Mouse (Mus musculus) hindbrain, postnatal 0 days (tissue): Measurements from ENCODE around the gene Plaur. TPM values are rescaled to one million over a fixed set of nuclear protein-coding genes. Genes with fewer than 3 reads are reported as not detected.
A peak's percentile ranks its signal among the peaks of the same experiment; 100 is the strongest.

Experiments used
- ATAC-seq: fragments of 200-750 bp; cut with Nextera tagmentation; 2 replicates; pipeline ENCODE4 v1.8.0; 2017; ENCODE audit warnings: mild to moderate bottlenecking, moderate TSS enrichment, moderate library complexity
- DNase-seq: peaks from one replicate; pipeline ENCODE4 v3.0.0-alpha.2; 2015; ENCODE audit warnings: low spot score
- H3K27ac ChIP-seq: fragments of 300-500 bp; sonication (generic); 2 replicates; pipeline ENCODE4 v1.5.1; 2014; ENCODE audit warnings: mild to moderate bottlenecking
- H3K27me3 ChIP-seq: fragments of 300-500 bp; sonication (generic); 2 replicates; pipeline ENCODE4 v1.6.1; 2014; ENCODE audit warnings: low read length, mixed read lengths; ENCODE audit not compliant: insufficient read depth
- H3K36me3 ChIP-seq: fragments of 300-500 bp; sonication (generic); 2 replicates; pipeline ENCODE4 v1.6.1; 2014; ENCODE audit warnings: low read length, mixed read lengths; ENCODE audit not compliant: insufficient read depth
- H3K4me1 ChIP-seq: fragments of 300-500 bp; sonication (generic); 2 replicates; pipeline ENCODE4 v1.6.1; 2014; ENCODE audit warnings: antibody characterized with exemption, low read length, mixed read lengths; ENCODE audit not compliant: insufficient read depth
- H3K4me2 ChIP-seq: fragments of 300-500 bp; sonication (generic); 2 replicates; pipeline ENCODE4 v1.6.1; 2014; ENCODE audit warnings: low read depth, mild to moderate bottlenecking, low read length, moderate library complexity, mixed read lengths
- H3K4me3 ChIP-seq: fragments of 300-500 bp; sonication (generic); 2 replicates; pipeline ENCODE4 v1.5.1; 2014; ENCODE audit warnings: low read length
- H3K9ac ChIP-seq: fragments of 300-500 bp; sonication (generic); replicated peaks from 2 replicates; pipeline ENCODE4 v1.6.1; 2014; ENCODE audit warnings: mild to moderate bottlenecking, low read length, moderate library complexity, mixed read lengths
- H3K9me3 ChIP-seq: fragments of 300-500 bp; sonication (generic); 2 replicates; pipeline ENCODE4 v1.6.1; 2016; ENCODE audit warnings: low read length, mixed read lengths
- CTCF ChIP-seq: IDR thresholded peaks from 2 replicates; pipeline ENCODE4 v1.5.1; 2016; ENCODE audit warnings: antibody characterized with exemption, control low read depth, low read depth
- WGBS: fragments of 180-500 bp; shearing (Covaris S2); extraction: QIAGEN DNeasy Blood & Tissue Kit; methylation state at CpG from one replicate; pipeline ENCODE4 v1.1.7; 2014; 5-methylcytosine and 5-hydroxymethylcytosine counted together
- polyA plus RNA-seq: library from polyadenylated mRNA; unstranded; fragments of >200 nt; fragmentation: Nextera tagmentation; extraction: Ambion mirVana; gene quantifications from 2 replicates; pipeline ENCODE4 v1.2.1, GENCODE M21; 2015
- total RNA-seq: library from RNA; depleted of rRNA; stranded (reverse); fragments of >200 nt; gene quantifications from 2 replicates; pipeline ENCODE4 v1.2.3, GENCODE M21; 2014

Plaur gene
- total and polyA plus RNA-seq, 2 experiments from 2014 or later, result 1.3 to 4.8 TPM

DNA sequence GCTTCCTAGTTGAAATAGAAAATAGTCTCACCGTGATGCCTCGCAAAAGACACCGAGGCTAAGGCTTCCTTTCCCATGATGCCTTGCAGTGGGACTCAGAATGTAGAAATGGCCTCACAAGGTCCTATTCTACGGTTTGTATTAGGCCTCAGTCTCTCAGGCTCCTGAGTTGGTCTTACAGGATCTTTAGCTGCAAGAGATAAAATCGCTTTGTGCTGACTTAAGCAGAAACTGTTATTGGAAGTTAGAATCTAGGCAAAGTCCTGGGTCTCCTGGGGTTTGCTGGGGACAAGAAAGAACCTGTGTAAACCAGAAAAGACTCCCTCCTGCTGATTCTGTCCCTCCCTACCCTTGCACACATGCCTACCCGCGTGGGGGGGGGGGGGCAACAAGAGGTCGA lies 14.1 kb downstream of the Plaur start:
- no peak for ATAC-seq
- no peak overlapping the region for H3K27ac ChIP-seq
- peaks cover 13% of the 10 kb centered on the region; the same call in 1 of the 2 replicates for H3K4me1 ChIP-seq
- WGBS, result 70% methylated on average over 8 of the region's 8 CpGs
- H3K4me3 ChIP-seq, result no peak overlapping the region
- H3K36me3 ChIP-seq, result no peaks in the 10 kb centered on the region
- no peak overlapping the region for H3K4me2 ChIP-seq
- H3K27me3 ChIP-seq, result no peaks in the 10 kb centered on the region
- DNase-seq, result no peak
- H3K9me3 ChIP-seq, result no peaks in the 10 kb centered on the region
- TF ChIP-seq CTCF, result no peak
- H3K9ac ChIP-seq, result no peak overlapping the region

DNA sequence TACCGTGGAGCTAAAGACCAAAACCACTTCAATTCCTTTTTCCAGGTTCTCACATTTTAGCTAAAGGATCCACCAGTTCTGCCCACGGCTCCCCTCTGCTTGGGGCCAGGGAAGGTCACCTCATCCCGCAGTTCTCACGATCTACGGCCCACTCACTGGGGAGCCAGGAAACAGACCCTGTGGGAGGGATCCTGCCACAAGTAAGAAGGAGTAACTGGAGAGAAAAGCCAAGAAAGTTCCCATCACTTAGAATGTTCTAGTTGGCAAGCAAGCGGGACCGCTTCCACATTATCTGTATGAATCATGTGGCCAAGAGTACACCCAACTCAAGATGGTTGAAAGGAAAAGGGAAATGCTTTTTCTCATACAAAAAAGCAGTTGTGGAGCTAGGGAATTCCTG lies 14.6 kb downstream of the Plaur start:
- Histone ChIP-seq H3K4me2 (no peak overlapping the region), H3K4me1 (peaks cover 13% of the 10 kb centered on the region; the same call in 1 of the 2 replicates), H3K27me3 (no peaks in the 10 kb centered on the region), H3K4me3 (no peak overlapping the region), H3K36me3 (no peaks in the 10 kb centered on the region), H3K9ac (no peak overlapping the region), H3K27ac (no peak overlapping the region), H3K9me3 (no peaks in the 10 kb centered on the region)
- DNase-seq (no peak), ATAC-seq (no peak)
- WGBS, result 84% methylated on average over 7 of the region's 7 CpGs
- TF ChIP-seq CTCF, result no peak

DNA sequence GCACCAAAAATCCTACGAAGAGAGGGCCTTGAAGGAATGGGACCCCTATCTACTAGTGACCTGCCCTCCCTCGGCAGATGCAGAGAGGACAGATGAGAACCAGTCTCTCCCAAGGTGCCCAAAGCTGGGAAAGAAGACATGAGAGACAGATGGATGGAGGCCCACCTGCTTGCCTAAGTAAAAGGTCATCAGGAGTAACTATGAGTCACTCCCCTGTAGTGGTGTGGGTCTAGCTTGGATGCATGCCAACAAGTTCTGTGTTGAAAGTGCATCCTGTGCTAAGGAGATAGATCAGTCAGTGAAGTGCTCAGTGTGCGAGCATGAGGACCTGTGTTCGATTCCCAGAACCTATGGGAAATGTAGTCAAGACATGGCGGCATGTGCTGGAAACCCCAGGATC lies 16.6 kb downstream of the Plaur start:
- H3K4me1 ChIP-seq, result peaks cover 14% of the 10 kb centered on the region; the same call in 1 of the 2 replicates
- H3K27ac ChIP-seq, result no peak overlapping the region
- TF ChIP-seq CTCF, result no peak
- no peak overlapping the region for H3K4me2 ChIP-seq
- ATAC-seq (no peak), DNase-seq (no peak)
- no peak overlapping the region for H3K9ac ChIP-seq
- no peak overlapping the region for H3K4me3 ChIP-seq
- no peaks in the 10 kb centered on the region for H3K9me3 ChIP-seq
- no peaks in the 10 kb centered on the region for H3K27me3 ChIP-seq
- no peaks in the 10 kb centered on the region for H3K36me3 ChIP-seq
- 90% methylated on average over 5 of the region's 5 CpGs for WGBS

DNA sequence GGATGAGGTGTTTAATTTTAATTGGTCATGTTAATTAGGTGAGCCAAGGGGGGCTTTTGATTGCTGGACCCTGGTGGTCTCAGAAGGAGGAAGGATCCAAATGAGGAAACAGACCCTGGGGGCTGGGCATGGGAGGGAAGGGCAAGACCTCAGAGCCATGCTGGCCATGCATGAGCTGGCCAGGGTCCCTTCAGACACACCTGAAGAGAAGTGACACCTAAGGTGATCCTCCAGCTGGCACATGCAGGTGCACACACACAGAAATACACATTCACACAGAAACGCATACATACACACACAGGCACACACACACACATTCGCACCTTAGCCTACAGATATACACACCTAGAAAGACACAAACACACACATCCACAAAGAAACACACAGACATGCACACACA lies 17.4 kb downstream of the Plaur start:
- Histone ChIP-seq H3K4me1 (peaks cover 21% of the 10 kb centered on the region; the same call in 1 of the 2 replicates), H3K27ac (no peak overlapping the region), H3K4me2 (peak overlapping the region; percentile 86; the same call in 1 of the 2 replicates), H3K9ac (no peak overlapping the region), H3K27me3 (no peaks in the 10 kb centered on the region), H3K4me3 (no peak overlapping the region), H3K36me3 (no peaks in the 10 kb centered on the region), H3K9me3 (no peaks in the 10 kb centered on the region)
- DNase-seq (no peak), ATAC-seq (no peak)
- 86% methylated on average over 2 of the region's 2 CpGs for WGBS
- no peak for TF ChIP-seq CTCF

DNA sequence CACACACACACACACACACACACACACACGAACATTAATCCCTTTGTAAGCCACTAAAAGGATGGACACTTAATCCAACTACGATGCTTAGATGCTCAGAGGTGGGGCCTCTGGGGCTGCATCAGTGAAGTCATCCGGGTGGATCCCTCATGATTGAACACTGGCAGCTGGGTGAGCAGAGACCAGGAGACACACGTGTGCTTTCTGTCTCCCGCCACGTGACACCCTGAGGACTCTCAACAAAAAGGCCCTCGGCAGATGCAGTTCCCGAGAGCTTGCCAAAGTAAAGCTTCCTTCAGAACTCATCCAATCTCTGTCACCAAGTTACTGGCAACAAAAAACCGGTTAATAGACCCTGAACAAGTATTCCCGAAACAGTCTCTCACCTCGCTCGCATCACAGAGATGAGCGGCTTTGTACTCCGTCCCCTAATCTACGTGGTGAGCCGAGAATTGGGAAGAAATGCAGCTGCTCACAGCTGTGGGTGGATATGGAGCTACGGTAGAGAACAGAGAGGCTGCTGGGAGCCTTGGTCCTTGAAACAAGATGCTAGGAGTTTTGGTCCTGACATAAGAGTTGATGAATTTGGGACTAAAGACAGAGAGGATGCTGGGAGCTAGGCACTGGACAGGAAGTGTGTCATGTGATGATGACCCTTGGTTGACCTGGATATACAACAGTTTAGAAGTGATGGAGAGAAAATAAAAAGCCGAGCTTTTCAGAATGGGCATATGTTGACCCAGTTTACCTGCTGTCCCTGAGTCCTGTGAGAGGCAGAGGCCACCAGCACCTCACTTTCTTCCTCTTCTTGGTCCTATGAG lies 18.0 kb downstream of the Plaur start:
- DNase-seq (peak; percentile 44), ATAC-seq (peak; percentile 16; the same call in 1 of the 2 replicates)
- Histone ChIP-seq H3K9ac (peak overlapping the region; percentile 33; the same call in 1 of the 2 replicates), H3K4me2 (peak overlapping the region; percentile 86), H3K4me3 (peak overlapping the region; percentile 72), H3K9me3 (no peaks in the 10 kb centered on the region), H3K4me1 (peaks cover 22% of the 10 kb centered on the region; the same call in 1 of the 2 replicates), H3K27me3 (no peaks in the 10 kb centered on the region), H3K27ac (peak overlapping the region; percentile 89; the same call in 1 of the 2 replicates), H3K36me3 (no peaks in the 10 kb centered on the region)
- no peak for TF ChIP-seq CTCF
- WGBS, result 36% methylated on average over 18 of the region's 18 CpGs

DNA sequence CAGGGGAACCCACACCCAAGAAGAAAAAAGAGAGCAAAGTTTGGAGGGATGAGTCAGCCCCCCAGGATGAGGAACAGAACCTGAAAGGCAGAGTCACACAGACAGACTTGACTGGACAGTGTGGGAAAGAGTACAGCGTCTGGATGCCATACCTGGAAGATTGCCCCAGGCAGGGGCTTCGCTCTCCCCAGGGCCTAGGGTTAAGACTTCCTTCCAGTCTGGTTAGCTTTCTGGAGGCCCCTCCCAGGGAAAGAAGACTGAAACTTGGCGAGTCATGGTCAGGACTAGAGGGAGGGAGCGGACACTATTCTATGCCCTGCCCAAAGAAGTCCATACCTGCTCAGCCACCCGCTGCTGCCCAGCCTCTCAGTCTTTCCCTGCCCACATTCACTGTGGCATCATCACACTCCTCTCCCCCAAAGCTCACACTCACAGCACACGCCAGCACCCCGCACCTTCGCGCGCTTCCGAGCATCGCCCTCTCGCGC lies 18.7 kb downstream of the Plaur start:
- WGBS, result 6% methylated on average over 14 of the region's 14 CpGs
- Histone ChIP-seq H3K27ac (peak overlapping the region; percentile 89), H3K36me3 (no peaks in the 10 kb centered on the region), H3K9ac (peak overlapping the region; percentile 92), H3K4me1 (peaks cover 22% of the 10 kb centered on the region; the same call in 1 of the 2 replicates), H3K27me3 (no peaks in the 10 kb centered on the region), H3K9me3 (no peaks in the 10 kb centered on the region), H3K4me3 (peak overlapping the region; percentile 72), H3K4me2 (peak overlapping the region; percentile 86)
- DNase-seq, result no peak
- peak; percentile 6; the same call in 1 of the 2 replicates for ATAC-seq
- no peak for TF ChIP-seq CTCF
